Mouse (Mus musculus): ENCODE data around the gene Celf1.

GRCm38 (mm10) chr2:91035385-91035784, 95.2 kb downstream of the Celf1 start, which contains the start of gene Rapsn:
- no peak for TF ChIP-seq CTCF (IDR thresholded peaks at IDR 0.05; ENCODE audit: low read depth, low read length)
- no peak for TF ChIP-seq POLR2A (IDR thresholded peaks at IDR 0.05; ENCODE audit: borderline replicate concordance, low read depth, low read length)

Data from bone marrow macrophage, adult 2 months (primary cell).